Mouse (Mus musculus) naive thymus-derived CD4-positive, alpha-beta T cell, adult 2 months (primary cell): ENCODE results near the gene Nans.
A peak's percentile ranks its signal among the peaks of the same experiment; 100 is the strongest.

Source experiments
- DNase-seq: peaks from one replicate; pipeline ENCODE4 v3.0.0-alpha.2; 2011; ENCODE audit warnings: low read depth

The Nans gene

DNA sequence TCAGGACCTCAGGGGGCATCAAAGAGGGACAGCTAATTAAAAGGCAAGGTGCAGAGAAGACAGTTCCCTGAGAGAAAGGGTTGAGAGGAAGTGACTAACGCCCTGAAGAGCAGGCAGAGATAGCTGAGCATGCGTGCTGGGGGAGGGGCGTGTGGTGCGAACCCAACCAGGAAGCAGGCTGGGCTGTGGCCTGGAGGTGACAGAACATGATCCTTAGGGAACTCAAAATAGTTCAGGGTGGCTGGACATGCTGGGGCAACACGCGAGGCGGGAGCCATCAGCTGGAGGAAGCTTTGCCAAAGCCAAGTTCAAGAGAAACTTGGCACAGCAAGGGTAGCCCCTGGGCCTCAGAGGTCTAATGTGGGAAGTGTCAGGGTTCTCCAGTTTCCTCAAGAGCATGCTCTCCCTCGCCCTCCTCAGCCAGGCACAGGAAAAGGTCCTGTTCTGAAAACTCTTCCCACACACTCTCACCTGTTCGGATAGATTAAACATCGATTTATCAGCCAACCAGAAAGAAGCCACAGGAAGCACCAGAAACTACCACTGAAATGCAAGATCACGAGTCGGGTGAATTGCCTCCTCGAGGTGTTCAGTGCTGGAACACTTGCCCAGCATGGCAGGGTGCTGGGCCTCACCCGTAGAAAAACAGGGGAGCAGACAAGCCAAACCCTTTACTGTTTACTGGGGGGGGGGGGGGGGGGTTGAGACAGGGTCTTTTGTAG, 3.2 kb upstream of the Nans start:
- DNase-seq = peak; percentile 88

DNA sequence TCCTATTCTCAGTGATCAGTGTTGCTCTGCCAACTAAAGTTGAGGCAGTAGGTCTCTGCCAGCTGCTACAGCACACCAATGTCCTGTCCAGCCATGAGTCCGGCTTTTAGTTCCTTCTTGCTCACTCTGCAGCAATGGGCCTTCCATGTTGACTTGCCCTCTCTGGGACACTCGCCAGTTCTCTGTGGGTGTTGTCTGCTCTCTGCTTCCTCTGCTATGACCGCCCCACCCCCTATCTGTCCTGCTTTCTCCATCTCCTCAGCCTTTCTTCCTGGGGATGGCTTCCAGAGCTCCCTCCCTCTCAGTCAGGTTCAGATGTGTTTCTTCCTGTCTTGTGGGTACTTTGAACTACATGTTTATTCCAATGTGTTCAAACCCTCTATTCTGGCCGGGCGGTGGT, 1.7 kb upstream of the Nans start:
- DNase-seq = no peak

DNA sequence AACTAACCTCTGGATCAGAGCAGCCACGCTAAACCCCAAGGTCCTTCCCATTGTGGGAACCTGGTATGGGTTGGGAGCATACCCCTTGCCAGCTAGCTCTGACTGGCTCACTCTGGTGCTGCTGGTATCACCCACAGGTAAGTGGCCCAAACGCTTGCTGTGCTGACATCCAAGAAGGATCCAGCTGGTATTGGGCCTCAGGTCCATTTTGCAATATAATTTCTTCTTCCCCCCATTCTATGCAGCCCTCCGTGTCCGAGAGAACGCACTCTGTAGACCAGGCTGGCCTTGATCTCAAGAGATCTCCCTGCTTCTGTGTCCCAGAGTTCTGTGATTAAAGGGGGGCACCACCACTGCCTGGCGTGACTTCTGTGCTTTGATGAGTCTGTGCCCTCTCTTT, 4.0 kb downstream of the Nans start:
- DNase-seq = no peak

DNA sequence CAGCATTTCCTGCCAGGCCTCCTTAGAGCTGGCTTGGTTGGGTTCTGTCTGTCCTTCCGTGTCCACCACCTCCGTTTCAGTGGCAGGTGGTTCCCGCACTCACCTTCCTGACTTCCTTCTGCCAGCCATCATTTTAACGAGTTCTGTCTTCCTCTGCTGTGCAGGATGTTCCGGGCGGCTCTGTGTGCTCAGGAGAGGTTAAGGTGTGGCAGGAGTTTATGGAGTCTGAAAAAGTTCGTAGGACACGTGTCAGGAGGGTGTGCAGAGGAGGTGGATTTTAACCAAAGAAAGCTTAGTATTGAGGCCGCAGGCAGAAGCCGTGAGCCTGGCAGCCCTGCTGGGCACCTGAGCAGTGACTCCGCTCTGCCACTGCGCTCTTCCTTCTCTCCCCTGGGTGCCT, 6.5 kb downstream of the Nans start:
- no peak for DNase-seq

DNA sequence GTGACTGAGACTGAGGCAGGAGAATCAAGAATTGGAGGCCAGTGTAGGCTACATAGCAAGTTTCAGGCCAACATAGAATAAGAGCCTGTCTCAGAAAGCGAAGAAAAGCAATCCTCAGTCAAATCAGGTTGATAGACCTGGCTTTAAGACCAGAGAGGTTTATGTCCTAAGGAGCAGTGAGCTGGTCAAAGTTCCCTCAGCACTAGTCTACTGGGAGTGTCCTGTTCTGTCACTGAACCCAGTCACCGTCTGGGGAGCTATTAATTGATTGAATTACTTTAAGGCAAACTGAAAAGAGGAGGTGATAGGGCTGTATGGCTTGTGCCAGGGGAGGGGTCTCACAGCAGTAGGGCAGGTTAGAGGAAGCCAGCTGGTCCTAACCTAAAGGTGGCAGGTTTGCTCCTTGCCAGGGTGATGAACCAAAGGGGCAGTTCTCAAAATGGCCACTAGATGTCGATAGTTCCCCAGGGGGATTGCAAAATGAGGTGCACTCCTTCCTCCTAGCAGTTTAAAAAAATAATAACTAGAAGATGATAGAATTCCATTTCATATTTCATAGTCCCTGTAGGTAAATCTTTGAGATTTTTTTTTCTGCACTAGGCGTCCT, 8.3 kb downstream of the Nans start:
- DNase-seq = peak; percentile 91

DNA sequence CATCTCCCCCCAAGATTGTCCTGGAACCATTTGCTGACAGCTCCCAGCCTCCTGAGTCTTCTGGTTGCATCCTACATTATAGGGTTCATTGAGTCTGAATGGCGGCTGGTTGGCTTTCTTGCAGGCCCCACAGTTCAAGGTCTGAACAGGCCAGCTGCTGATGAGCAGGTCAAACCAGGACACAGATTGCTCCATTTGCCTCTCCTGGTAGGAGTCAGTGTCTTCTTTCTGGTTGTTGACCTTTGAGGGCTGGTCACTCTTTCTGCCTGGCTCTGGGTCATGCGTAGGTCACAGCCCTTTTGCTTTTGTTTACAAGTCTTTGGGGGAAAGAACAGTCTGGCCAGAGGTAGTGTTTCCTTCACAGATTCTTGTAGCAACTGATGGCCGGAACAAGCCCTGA, 9.5 kb downstream of the Nans start:
- no peak for DNase-seq

DNA sequence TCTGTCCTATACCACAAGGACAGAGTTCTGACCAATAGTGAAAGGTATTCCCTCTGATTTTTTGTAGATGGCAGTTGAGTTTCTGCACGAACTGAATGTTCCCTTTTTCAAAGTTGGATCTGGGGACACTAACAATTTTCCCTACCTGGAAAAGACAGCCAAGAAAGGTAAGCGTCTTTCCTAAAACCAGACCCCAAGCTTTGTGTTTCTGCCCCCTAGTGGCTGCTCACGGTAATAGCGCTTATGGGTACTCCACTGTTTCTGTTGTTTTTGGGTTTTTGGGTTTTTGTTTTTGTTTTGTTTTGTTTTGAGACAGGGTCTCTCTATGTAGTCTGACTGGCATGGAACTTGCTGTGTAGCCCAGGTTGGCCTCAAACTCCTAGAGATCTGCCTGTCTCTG, 9.9 kb downstream of the Nans start:
- DNase-seq = peak; percentile 76

DNA sequence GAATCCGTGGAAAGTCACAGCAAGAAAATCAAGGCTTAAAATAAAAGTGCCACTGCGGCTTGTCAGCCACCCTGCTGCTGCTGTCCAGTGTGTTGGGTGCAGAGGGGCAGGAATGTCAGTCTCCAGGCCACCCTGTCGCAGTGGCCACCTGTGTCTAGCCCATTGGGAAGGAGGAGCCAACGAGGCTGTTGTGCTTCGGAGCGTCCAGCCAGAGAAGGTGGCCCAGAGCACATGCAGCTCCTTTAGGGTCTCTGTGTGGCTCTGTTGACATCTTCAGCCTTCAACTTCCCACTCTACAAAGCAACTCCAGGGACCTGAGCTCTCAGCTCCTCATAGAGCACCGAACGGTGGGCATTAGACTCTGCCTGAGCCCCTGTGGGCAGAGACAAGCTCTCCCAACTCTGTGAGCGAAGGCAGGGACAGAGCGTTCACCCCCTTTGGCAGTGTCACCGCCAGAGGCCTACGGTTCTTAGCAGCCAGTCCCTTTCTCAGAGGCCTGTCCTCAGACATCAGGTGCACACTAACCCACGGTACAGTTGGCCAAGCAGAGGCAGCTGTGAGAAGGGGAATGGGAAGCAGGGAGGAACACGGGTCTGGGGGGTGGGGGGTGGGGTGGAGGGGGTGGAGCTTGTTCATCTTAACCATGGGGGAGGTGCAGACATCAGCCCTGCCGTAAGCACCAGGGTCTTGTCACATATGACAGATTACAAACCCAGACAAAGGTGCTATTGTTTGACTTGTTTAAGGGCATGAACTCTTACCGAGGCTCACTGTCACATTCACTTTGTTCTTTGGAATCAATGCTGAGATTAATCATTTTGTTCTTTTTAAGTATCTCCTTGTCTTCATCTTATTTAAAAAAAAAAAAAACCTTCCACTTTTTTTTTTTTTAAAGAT, 13.8 kb downstream of the Nans start:
- no peak for DNase-seq

DNA sequence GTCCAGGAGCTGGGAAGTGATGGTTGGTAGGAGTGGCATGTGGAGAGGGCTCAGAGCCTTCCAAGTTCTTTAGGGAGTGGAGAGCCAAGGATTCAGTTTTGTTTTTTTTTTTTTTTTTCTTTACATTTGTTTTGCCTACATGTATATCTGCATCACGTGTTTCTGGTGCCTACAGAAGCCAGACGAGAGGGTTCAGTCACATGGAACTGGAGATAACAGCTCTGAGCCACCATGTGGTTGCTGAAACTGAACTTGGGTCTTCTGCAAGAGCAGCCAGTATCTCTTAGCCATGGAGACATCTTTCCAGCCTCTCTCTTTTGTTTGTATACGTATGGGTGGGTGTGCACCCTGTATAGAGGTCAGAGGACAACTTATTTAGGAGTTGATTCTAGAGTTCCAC, 14.8 kb downstream of the Nans start:
- DNase-seq = no peak

DNA sequence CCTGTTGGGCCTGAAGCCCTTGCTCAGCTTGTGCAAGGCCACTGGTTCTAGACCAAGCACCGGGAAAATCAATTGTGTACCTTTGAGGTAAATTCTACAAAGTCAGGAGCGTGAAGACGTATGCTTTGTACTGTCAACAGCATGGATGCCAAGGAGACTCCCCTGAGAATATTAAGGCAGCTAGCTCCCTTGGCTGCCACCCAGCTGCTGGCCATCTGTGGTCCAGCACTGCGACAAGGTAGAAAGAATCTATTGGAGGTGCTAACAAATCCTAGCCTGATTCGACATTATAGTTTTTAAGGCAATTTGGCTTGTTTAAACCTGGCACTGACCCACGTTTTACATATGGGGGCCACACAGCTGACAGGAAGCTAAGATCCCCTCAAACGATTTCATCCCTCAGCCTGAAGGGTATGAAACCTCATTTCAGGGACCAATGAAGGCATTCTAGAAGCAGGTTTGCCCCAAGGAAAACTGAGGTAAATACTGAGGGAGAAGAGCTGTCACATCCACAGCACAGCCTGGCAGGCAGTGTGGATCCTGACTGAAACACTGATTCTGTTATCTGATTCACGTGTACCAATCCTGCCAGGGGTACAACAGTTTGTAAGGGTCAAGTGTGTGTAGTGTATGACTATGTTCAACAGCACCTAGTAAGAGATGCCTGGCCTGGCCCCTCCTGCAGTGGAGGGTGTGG, 16.5 kb downstream of the Nans start:
- no peak for DNase-seq

DNA sequence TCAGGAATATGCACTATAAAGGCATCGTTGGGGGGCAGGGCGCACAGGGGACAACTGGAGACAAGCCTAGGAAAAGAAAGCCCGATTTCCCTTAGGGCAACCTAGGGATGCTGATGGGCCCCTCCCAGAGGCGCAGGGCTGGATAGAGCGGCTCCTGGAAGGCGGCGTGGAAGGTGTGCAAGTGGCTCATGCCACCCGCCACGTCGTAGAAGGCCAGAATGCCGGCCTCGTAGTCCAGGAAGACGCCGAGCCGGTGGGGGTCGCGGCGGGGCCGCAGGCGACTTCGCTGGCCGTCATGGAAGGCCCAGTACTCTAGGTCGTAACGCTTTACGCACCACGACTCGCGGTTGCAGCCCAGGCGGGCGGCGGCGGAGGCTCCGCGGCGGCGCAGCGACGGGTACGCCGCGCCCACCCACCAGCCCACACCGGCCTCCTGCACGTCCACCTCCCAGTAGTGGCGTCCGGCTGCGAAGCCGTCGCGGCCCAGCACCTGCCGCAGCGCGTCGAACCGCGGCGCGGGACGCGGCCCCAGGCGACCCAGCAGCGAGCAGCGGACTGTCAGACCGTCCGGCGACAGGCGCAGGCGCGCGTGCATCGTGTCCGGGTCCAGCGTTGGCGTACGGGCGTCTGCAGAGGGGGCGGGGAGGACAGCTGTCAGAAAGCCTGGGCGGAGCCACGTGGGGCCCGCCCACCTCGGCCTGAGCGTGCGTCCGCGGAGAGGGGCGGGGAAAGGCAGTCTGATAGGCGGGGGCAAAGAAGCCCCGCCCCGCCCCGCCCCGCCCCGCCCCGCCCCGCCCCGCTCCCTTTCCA, 18.0 kb downstream of the Nans start:
- peak; percentile 88 for DNase-seq

DNA sequence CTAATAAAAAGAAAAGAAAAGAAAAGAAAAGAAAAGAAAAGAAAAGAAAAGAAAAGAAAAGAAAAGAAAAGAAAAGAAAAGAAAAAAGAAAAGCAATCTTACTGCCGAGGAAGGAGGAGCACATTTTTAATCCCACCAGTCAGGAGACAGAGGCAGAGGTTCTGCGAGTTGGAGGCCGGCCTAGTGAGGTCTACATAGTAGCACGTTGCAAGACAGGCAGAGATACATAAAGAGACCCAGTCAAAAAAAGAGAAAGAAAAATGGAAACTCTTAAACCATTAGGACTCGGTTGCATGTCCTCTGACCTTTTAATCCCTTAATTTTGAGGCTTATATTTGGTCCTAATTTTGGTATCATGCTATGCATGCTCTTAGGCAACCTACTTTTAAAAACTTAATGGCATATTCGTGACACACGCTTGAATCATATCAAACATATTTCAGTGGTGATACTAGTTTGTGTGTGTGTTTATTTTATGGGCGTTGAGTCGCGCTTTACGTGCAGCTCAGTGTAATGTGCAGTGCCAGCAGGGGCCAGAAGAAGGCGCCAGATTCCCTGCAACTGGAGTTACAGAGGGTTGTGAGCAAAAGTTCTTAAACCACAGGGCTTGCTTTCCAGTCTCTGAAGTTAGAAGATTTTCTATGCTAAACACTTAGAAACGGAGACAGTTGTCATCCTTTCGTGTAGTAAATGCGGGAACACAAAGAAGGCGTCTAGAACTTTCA, 18.9 kb downstream of the Nans start:
- DNase-seq = peak; percentile 92

DNA sequence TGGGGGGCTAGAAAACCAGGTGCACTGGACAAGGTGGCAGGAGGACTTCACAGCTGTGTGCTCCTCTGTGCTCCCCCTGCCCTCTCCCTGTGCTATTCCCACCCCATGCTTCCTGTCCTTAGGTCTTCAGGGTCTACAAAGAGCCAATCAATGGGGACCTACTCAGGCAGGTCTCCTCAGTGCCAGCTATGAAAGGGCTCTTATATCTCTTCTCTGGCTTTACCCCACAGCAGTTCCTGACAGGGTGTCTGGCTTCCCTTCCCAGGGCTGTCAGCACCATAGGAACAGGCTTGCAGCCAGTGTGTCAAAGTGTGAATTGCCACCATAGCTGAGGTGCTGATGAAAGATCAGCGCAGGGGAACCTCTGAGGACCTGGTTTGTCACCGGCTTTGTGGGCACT, 31.4 kb downstream of the Nans start:
- DNase-seq = no peak

DNA sequence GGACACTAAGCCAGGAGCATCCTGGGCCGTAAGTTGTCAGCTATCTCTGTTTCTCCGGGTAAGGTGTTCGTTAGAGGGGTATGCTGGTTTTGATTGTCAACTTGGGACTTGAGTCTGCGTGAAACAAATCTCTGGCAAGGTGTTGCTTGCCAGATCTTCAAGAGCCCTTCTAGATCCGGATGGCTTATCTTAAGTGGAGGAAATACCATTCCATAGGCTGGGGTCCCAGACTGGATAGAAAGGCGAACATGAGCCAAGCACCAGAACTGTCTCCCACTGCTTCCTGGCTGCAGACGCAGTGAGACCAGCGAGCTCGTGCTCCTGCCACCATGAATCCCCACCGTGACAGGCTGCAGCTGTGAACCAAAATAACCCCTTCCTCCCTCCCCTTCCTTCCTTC, 32.4 kb downstream of the Nans start:
- no peak for DNase-seq

DNA sequence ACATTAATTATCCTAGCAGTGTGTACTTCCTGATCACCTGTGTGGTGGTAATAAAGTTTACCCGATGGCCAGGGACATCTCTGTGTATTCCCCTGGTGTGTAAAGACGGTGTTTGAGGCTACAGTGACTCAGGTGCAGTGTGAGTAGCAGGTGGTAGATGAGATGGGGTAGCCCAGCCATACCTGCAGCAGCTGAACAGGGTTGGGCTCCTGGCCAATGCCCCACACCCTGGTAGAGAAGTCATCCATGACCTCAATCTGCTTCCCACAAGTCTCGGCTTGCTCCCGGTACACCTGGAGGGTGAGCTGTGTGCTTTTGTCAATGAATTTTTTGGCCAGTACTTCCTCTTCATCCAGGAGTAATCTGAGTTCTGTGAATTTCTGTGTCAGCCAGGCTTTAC, 34.3 kb downstream of the Nans start:
- no peak for DNase-seq

DNA sequence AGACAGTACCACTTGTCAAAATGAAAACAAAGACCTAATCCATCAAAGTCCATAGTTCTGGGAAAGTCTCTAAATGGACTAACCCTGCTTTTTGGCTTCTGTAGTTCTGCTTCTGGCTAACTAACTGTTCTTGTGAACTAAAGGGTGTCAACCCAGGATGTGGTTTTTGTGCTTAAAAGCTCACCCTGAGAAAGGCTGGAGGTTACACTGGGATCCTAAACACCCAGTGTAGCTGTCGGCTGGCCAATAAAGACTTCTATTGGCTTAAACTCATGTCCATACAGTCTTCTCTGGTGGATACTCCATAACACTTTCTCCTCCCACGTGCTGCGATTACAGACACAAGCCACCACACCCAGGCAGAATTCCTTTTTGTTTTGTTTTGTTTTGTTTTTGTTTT, 37.2 kb downstream of the Nans start:
- DNase-seq = peak; percentile 62

DNA sequence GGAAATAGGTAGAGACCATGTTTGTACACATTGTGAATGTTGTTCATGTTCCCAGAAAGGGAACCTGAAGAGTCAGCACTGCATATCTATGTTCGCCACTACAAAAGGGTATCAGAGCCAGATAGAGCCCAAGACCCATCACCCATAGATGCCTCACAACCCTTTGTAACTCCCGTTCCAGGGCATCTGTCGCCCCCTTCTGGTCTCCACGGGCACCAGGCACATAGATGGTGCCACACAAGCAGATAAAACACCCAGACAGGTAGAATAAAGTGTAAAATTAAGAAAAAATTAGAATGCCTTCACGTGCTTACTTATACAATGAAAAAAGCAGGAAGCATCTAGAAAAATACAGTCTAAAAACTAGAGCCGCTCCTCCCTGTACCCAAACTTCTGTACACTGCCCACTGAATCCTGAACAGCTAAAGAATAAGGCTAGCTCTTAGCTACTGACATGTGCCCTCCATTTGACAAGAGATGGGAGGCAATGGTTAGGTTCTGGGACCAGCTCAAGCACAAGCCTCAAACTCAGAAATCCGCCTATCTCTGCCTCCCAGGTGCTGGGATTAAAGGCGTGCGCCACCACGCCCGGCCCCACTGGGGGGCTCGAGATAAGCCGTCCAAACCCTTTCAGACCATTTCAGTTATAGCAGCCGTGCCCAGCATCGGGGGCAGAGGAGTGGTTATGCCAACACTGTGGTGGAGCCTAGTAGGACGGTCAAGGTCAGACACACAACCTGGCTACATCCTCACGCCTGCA, 37.9 kb downstream of the Nans start:
- peak; percentile 69 for DNase-seq

DNA sequence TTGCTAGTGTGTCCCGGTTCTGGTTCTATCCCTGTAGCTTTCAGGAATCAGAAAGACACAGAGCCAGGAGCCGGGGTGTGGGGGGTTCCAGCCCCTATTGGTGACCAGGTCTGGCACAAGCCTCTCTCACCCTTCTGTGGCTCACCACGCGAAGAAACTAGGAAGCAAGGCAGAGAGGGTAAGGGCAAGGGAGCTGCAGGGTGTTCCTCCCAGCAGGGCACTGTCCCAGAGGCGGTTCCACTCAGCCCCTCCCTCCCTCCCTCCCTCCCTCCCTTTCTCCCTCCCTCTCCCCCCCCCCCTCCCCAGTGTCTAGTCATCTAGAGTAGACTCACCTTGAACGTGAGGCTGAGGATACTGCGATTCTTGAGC, 38.5 kb downstream of the Nans start:
- peak; percentile 42 for DNase-seq

DNA sequence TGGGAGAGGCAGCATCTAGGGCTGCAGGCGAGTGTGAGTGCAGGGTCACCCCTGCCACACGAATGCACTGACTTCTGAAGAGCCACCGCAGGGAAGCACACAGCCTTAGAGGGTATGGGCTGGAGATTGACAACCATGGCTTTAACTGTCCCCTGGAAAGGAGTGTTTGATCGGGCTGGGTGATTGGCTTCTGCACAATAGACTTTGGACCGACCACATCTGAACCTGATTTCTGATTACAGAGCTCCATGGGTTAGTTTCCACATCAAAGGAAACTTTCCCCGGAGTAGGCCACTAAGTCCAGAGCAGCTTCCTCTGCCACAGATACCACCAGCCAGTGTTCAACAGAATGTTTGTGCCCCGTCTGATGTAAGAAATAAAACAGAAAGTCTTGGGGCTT, 40.7 kb downstream of the Nans start:
- no peak for DNase-seq

DNA sequence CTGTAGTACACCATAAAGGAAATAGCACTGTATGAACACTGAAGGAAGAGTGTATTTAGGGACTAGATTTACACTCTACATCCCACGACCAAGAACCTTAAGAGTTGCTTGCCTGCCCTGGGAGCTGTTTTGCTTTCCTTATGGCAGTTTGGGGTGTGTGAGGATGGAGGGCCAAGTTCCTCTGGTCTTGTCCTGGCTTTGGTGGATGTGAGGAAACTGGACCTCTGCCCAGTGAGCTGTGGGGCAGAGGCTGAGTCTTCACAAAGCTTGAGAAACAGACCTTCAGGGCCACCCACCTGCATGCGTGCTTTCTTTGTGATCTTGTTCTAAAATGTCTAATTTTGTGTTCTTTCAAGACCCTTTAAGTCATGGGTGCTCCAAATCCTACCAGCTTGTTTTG, 43.5 kb downstream of the Nans start:
- no peak for DNase-seq
